Comparison of ENCODE assay signal across 10 mouse cellular contexts in genomic region chr17:8408589-8409295, GRCm38 (mm10). TPM values are rescaled to one million over a fixed set of nuclear protein-coding genes. Genes with fewer than 3 reads are reported as not detected.
DNase-seq lines count a peak whose midpoint lies in the region; ATAC-seq lines count a peak whose summit lies in the region.
"Had no signal": no experiment of that assay in that cellular context is flagged by ENCODE, and none has a peak within 500 bp of the region (broad histone marks: within the 10 kb centered on the region; RNA-seq: fewer than 3 reads in every experiment).

No protein-coding gene starts in this region.

- peaks cover 8% of the 10 kb centered on the region for H3K27me3 ChIP-seq in kidney, embryonic 15.5 days
- H3K27me3 ChIP-seq in midbrain, embryonic 13.5 days, result 0 out of 2 replicates have a peak, but pooled peaks cover 6% of the 10 kb centered on the region

- H3K4me3 ChIP-seq in kidney, embryonic 15.5 days (replicated peaks), result no peak overlapping the region
- H3K4me3 ChIP-seq in midbrain, embryonic 13.5 days (replicated peaks), result no peak overlapping the region

- peak; percentile 40 for ATAC-seq in kidney, embryonic 15.5 days (replicated peaks; ENCODE audit: low FRiP score)
- ATAC-seq in midbrain, embryonic 13.5 days, result 0 out of 2 replicates have a peak, but pooled peaks have one; percentile 40

- H3K9ac ChIP-seq in kidney, embryonic 15.5 days, result no peak overlapping the region
- H3K9ac ChIP-seq in midbrain, embryonic 13.5 days (replicated peaks), result no peak overlapping the region

- H3K4me2 ChIP-seq in kidney, embryonic 15.5 days, result peak overlapping the region; percentile 5; the same call in 1 of the 2 replicates
- H3K4me2 ChIP-seq in midbrain, embryonic 13.5 days (replicated peaks), result no peak overlapping the region

- no peak overlapping the region for H3K27ac ChIP-seq in kidney, embryonic 15.5 days
- no peak overlapping the region for H3K27ac ChIP-seq in midbrain, embryonic 13.5 days

- H3K36me3 ChIP-seq in kidney, embryonic 15.5 days, result no peaks in the 10 kb centered on the region
- H3K36me3 ChIP-seq in midbrain, embryonic 13.5 days, result no peaks in the 10 kb centered on the region

- WGBS in kidney, embryonic 15.5 days, result 7% methylated on average over 16 of the region's 16 CpGs
- WGBS in midbrain, embryonic 13.5 days, result 2% methylated on average over 16 of the region's 16 CpGs

- no peak for DNase-seq in kidney, adult 11 months
- peak; percentile 75 for DNase-seq in R1 (ENCODE audit: low read depth, low spot score)
- DNase-seq in induced T-regulatory cell, adult 2 months (ENCODE audit: low read depth), result peak; percentile 15
- DNase-seq in cerebellum, postnatal 10 days, result no peak
- DNase-seq in lung, postnatal 25 days (ENCODE audit: low spot score), result no peak
- DNase-seq in adrenal gland, adult (ENCODE audit: inconsistent age in 2 of 2, low spot score in 1 of 2), result no peak
- DNase-seq: cerebellum, postnatal 36 days; gastrocnemius, postnatal 36 days had no signal

- H3K4me1 ChIP-seq in kidney, embryonic 15.5 days, result peaks cover 24% of the 10 kb centered on the region
- peaks cover 13% of the 10 kb centered on the region for H3K4me1 ChIP-seq in midbrain, embryonic 13.5 days (replicated peaks)

- H3K9me3 ChIP-seq in kidney, embryonic 15.5 days (replicated peaks), result no peaks in the 10 kb centered on the region
- H3K9me3 ChIP-seq in midbrain, embryonic 13.5 days, result no peaks in the 10 kb centered on the region

RNA-seq across cellular contexts. Expression of gene T, which starts 25.5 kb away (rescaled TPM):
- 0.19 and 0.42 TPM in 2 replicates for polyA plus RNA-seq in kidney, embryonic 15.5 days (2015; fragmentation: Nextera tagmentation; extraction: Ambion mirVana)
- polyA plus RNA-seq in midbrain, embryonic 13.5 days (2015; fragmentation: Nextera tagmentation; extraction: Ambion mirVana), result 0.43 and 0.72 TPM in 2 replicates

RNA-seq across cellular contexts. Expression of gene T2, which starts 53.0 kb away (rescaled TPM):
- polyA plus RNA-seq in kidney, embryonic 15.5 days (2015; fragmentation: Nextera tagmentation; extraction: Ambion mirVana), result 0.26 and 0.66 TPM in 2 replicates
- polyA plus RNA-seq in midbrain, embryonic 13.5 days (2015; fragmentation: Nextera tagmentation; extraction: Ambion mirVana), result 0.46 and 0.66 TPM in 2 replicates

Comparison
In these comparisons a context has a peak if more than half of its experiments do, and no peak if none do; other contexts are left out.
1. DNase-seq: peak in R1 (single experiment) and induced T-regulatory cell, adult 2 months (single experiment); none in kidney, adult 11 months (single experiment), cerebellum, postnatal 10 days (0 of 2), lung, postnatal 25 days (single experiment) and adrenal gland, adult (0 of 2).